Comparison of ENCODE assay signal across 10 mouse cellular contexts in the genomic region with DNA sequence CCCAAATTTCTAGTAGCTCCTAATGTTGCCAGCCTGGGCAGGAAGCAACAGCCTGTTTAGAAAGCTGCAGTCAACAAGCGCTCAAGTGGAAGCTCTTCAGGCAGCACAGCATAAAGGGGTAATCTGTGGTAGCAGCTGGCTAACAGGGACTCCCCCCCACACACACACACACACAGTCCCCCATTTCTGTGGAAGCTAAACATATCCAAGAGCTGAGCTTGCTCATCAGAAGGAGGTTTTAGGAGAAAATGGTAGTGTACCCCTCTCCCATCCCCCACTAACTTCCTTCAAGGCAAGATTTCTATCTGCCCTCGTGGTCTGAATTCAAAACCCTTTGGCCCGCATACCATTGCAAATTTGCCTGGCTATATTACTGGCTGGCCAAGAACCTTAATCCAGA. TPM values are rescaled to one million over a fixed set of nuclear protein-coding genes. Genes with fewer than 3 reads are reported as not detected.
DNase-seq lines count a peak whose midpoint lies in the region; ATAC-seq and TF ChIP-seq lines count a peak whose summit lies in the region.
"Had no signal": no experiment of that assay in that cellular context is flagged by ENCODE, and none has a peak within 500 bp of the region (broad histone marks: within the 10 kb centered on the region; RNA-seq: fewer than 3 reads in every experiment).

No protein-coding gene starts in this region.

- intact Hi-C loops in left cerebral cortex, postnatal 4 days (cut with DNase I), result no loop called here

- 0 out of 2 replicates have a peak overlapping the region, but pooled peaks have one; percentile 18 for H3K4me2 ChIP-seq in forebrain, embryonic 11.5 days (ENCODE audit: low read depth, low read length, severe bottlenecking)
- H3K4me2 ChIP-seq in forebrain, embryonic 16.5 days (ENCODE audit: low read length), result no peak overlapping the region
- peak overlapping the region; percentile 27; the same call in 1 of the 2 replicates for H3K4me2 ChIP-seq in kidney, postnatal 0 days (ENCODE audit: low read length)
- peak overlapping the region; percentile 83; the same call in 1 of the 2 replicates for H3K4me2 ChIP-seq in liver, embryonic 14.5 days (ENCODE audit: low read depth)

- in situ Hi-C loops in ES-E14 (cut with MboI; ENCODE audit: low sequenced_read_pairs in 2 of 2, unreplicated experiment in 2 of 2), result no loop called here

- no peak for TF ChIP-seq CTCF in kidney, postnatal 0 days (IDR thresholded peaks at IDR 0.05; ENCODE audit: low read depth)
- TF ChIP-seq CTCF in liver, embryonic 14.5 days (IDR thresholded peaks at IDR 0.05; ENCODE audit: low read depth), result no peak

- WGBS in forebrain, embryonic 11.5 days, result 37% methylated on average over 3 of the region's 3 CpGs
- 28% methylated on average over 3 of the region's 3 CpGs for WGBS in forebrain, embryonic 16.5 days
- 43% methylated on average over 3 of the region's 3 CpGs for WGBS in kidney, postnatal 0 days
- WGBS in liver, embryonic 14.5 days (ENCODE audit: insufficient replicate concordance), result 14% methylated on average over 3 of the region's 3 CpGs

- H3K9me3 ChIP-seq in forebrain, embryonic 11.5 days (ENCODE audit: control insufficient read depth, low read length), result no peaks in the 10 kb centered on the region
- no peaks in the 10 kb centered on the region for H3K9me3 ChIP-seq in forebrain, embryonic 16.5 days (ENCODE audit: control insufficient read depth, low read length)
- no peaks in the 10 kb centered on the region for H3K9me3 ChIP-seq in kidney, postnatal 0 days (replicated peaks; ENCODE audit: low read length)
- H3K9me3 ChIP-seq in ES-E14 (ENCODE audit: control insufficient read depth, insufficient read depth, low read depth, low read length), result no peaks in the 10 kb centered on the region
- H3K9me3 ChIP-seq in liver, embryonic 14.5 days (ENCODE audit: control insufficient read depth, low read length), result no peaks in the 10 kb centered on the region

- H3K4me1 ChIP-seq in forebrain, embryonic 11.5 days (replicated peaks; ENCODE audit: control insufficient read depth, insufficient read depth, low read length), result peaks cover 22% of the 10 kb centered on the region
- H3K4me1 ChIP-seq in forebrain, embryonic 16.5 days (replicated peaks; ENCODE audit: control insufficient read depth, insufficient read depth, low read length), result peaks cover 32% of the 10 kb centered on the region
- peaks cover 39% of the 10 kb centered on the region for H3K4me1 ChIP-seq in kidney, postnatal 0 days (replicated peaks; ENCODE audit: insufficient read depth, low read length)
- peaks cover 14 to 16% of the 10 kb centered on the region in 2 experiments for H3K4me1 ChIP-seq in ES-E14 (ENCODE audit: control insufficient read depth in 2 of 2, insufficient read depth in 2 of 2, low read length in 2 of 2, poor library complexity in 1 of 2)
- H3K4me1 ChIP-seq in liver, embryonic 14.5 days (replicated peaks; ENCODE audit: control insufficient read depth in 2 of 2, insufficient read depth in 2 of 2, low read length in 1 of 2), result peaks cover 47 to 48% of the 10 kb centered on the region in 2 experiments

- no peak for ATAC-seq in forebrain, embryonic 11.5 days (replicated peaks; ENCODE audit: low FRiP score)
- no peak for ATAC-seq in forebrain, embryonic 16.5 days
- no peak for ATAC-seq in kidney, postnatal 0 days (replicated peaks; ENCODE audit: low FRiP score, low read depth)
- no peak for ATAC-seq in liver, embryonic 14.5 days (ENCODE audit: insufficient read depth)

- no peaks in the 10 kb centered on the region for H3K36me3 ChIP-seq in forebrain, embryonic 11.5 days (ENCODE audit: control insufficient read depth, insufficient read depth, low read length)
- H3K36me3 ChIP-seq in forebrain, embryonic 16.5 days (ENCODE audit: control insufficient read depth, insufficient read depth), result no peaks in the 10 kb centered on the region
- H3K36me3 ChIP-seq in kidney, postnatal 0 days (ENCODE audit: insufficient read depth, low read length), result 0 out of 2 replicates have a peak, but pooled peaks cover 3% of the 10 kb centered on the region
- peaks cover 7% of the 10 kb centered on the region; the same call in 1 of the 2 replicates for H3K36me3 ChIP-seq in ES-E14 (ENCODE audit: control insufficient read depth, insufficient read depth, low read length, poor library complexity, severe bottlenecking)
- peaks cover 3% of the 10 kb centered on the region; the same call in 1 of the 2 replicates for H3K36me3 ChIP-seq in liver, embryonic 14.5 days (replicated peaks; ENCODE audit: control insufficient read depth, insufficient read depth, low read depth)

- TF ChIP-seq EP300 in liver, embryonic 14.5 days (IDR thresholded peaks at IDR 0.05; ENCODE audit: low read depth), result no peak

- no peak overlapping the region for H3K4me3 ChIP-seq in forebrain, embryonic 11.5 days (ENCODE audit: low read depth, low read length)
- H3K4me3 ChIP-seq in forebrain, embryonic 16.5 days (replicated peaks; ENCODE audit: low read length), result no peak overlapping the region
- no peak overlapping the region for H3K4me3 ChIP-seq in kidney, postnatal 0 days (replicated peaks; ENCODE audit: low read depth, low read length)
- no peak overlapping the region for H3K4me3 ChIP-seq in ES-E14 (ENCODE audit: insufficient read depth in 1 of 2, low read depth in 1 of 2, low read length in 2 of 2, poor library complexity in 1 of 2, severe bottlenecking in 1 of 2)
- no peak overlapping the region for H3K4me3 ChIP-seq in liver, embryonic 14.5 days (ENCODE audit: insufficient read depth in 1 of 2, low read depth in 2 of 2, low read length in 2 of 2)

- no peak overlapping the region for H3K27ac ChIP-seq in forebrain, embryonic 11.5 days (ENCODE audit: low read depth, low read length)
- no peak overlapping the region for H3K27ac ChIP-seq in forebrain, embryonic 16.5 days (ENCODE audit: low read length)
- 0 out of 2 replicates have a peak overlapping the region, but pooled peaks have one; percentile 15 for H3K27ac ChIP-seq in kidney, postnatal 0 days
- no peak overlapping the region for H3K27ac ChIP-seq in ES-E14 (ENCODE audit: insufficient read depth, low read depth, low read length, poor library complexity, severe bottlenecking)
- peak overlapping the region; percentile 86 for H3K27ac ChIP-seq in liver, embryonic 14.5 days

- no peaks in the 10 kb centered on the region for H3K27me3 ChIP-seq in forebrain, embryonic 11.5 days (ENCODE audit: control insufficient read depth, insufficient read depth, low read length)
- H3K27me3 ChIP-seq in forebrain, embryonic 16.5 days (replicated peaks; ENCODE audit: control insufficient read depth, insufficient read depth, low read length), result no peaks in the 10 kb centered on the region
- H3K27me3 ChIP-seq in kidney, postnatal 0 days (ENCODE audit: insufficient read depth, low read length), result no peaks in the 10 kb centered on the region
- H3K27me3 ChIP-seq in liver, embryonic 14.5 days (ENCODE audit: control insufficient read depth, insufficient read depth, low read length), result no peaks in the 10 kb centered on the region

- peak overlapping the region; percentile 7; the same call in 1 of the 2 replicates for H3K9ac ChIP-seq in forebrain, embryonic 11.5 days (ENCODE audit: low read length)
- no peak overlapping the region for H3K9ac ChIP-seq in forebrain, embryonic 16.5 days (replicated peaks; ENCODE audit: low read depth, low read length)
- H3K9ac ChIP-seq in kidney, postnatal 0 days (ENCODE audit: low read depth, low read length), result no peak overlapping the region
- H3K9ac ChIP-seq in ES-E14 (ENCODE audit: insufficient read depth, low read depth, low read length, poor library complexity, severe bottlenecking), result peak overlapping the region; percentile 37; the same call in 1 of the 2 replicates
- H3K9ac ChIP-seq in liver, embryonic 14.5 days (replicated peaks), result peak overlapping the region; percentile 45

- no peak for DNase-seq in forebrain, embryonic 11.5 days (ENCODE audit: low spot score)
- DNase-seq in kidney, postnatal 0 days (ENCODE audit: low spot score), result no peak
- no peak for DNase-seq in kidney, adult 8-10 months
- DNase-seq in ES-E14 (ENCODE audit: low read depth, low spot score), result no peak
- no peak for DNase-seq in liver, embryonic 14.5 days (ENCODE audit: low read depth in 3 of 3, low spot score in 3 of 3)
- DNase-seq in left cerebral cortex, postnatal 4 days, result no peak
- no peak for DNase-seq in yolk sac, embryonic 10.5 days (ENCODE audit: low spot score)
- DNase-seq: cerebellum, adult 8-10 months; lung, postnatal 10 days had no signal

TF ChIP-seq in ES-E14, 5 proteins besides CTCF, POLR2A, EP300 and RAD21:
- no peak for TF ChIP-seq ZNF384 (IDR thresholded peaks at IDR 0.05; ENCODE audit: low read depth, low read length)
- no peak for TF ChIP-seq HCFC1 (IDR thresholded peaks at IDR 0.05; ENCODE audit: borderline replicate concordance, insufficient read depth, low read length)
- no peak for TF ChIP-seq CHD2 (IDR thresholded peaks at IDR 0.05; ENCODE audit: low read depth, low read length)
- TF ChIP-seq MAFK (IDR thresholded peaks at IDR 0.05; ENCODE audit: insufficient read depth, low read depth, low read length), result no peak
- TF ChIP-seq ZC3H11A (IDR thresholded peaks at IDR 0.05; ENCODE audit: borderline replicate concordance, low read depth, low read length), result no peak

RNA-seq across cellular contexts. Expression of a gene that starts 20.4 kb away (rescaled TPM):
- 3.8 and 3.9 TPM in 2 replicates for polyA plus RNA-seq in forebrain, embryonic 11.5 days (2014; fragmentation: Nextera tagmentation; extraction: Ambion mirVana)
- 1.4 and 1.5 TPM in 2 replicates for polyA plus RNA-seq in forebrain, embryonic 16.5 days (2015; fragmentation: Nextera tagmentation; extraction: Ambion mirVana)
- 3.7 and 4.0 TPM in 2 replicates for polyA plus RNA-seq in kidney, postnatal 0 days (2015; fragmentation: Nextera tagmentation; extraction: Ambion mirVana)
- 23.2 and 28.4 TPM in 2 replicates for total RNA-seq in ES-E14 (2012; rRNA removed)
- 4.2 and 4.8 TPM in 2 replicates for polyA plus RNA-seq in liver, embryonic 14.5 days (2012; rRNA removed)
- 2.3 and 3.5 TPM in 2 replicates for polyA plus RNA-seq in liver, embryonic 14.5 days (2014; fragmentation: Nextera tagmentation; extraction: Ambion mirVana)
- total RNA-seq in left cerebral cortex, postnatal 4 days (2021), result 1 to 10 TPM; 3.8 to 4.0 TPM

Comparison
In these comparisons a context has a peak if more than half of its experiments do, and no peak if none do; other contexts are left out.
1. H3K9ac ChIP-seq: peak in forebrain, embryonic 11.5 days (single experiment), ES-E14 (single experiment) and liver, embryonic 14.5 days (single experiment); none in forebrain, embryonic 16.5 days (single experiment) and kidney, postnatal 0 days (single experiment).
2. H3K27ac ChIP-seq: peak in kidney, postnatal 0 days (single experiment) and liver, embryonic 14.5 days (single experiment); none in forebrain, embryonic 11.5 days (single experiment), forebrain, embryonic 16.5 days (single experiment) and ES-E14 (single experiment).